Mouse (Mus musculus) hindbrain, embryonic 14.5 days (tissue): Measurements from ENCODE around the gene Tcte1. TPM values are rescaled to one million over a fixed set of nuclear protein-coding genes. Genes with fewer than 3 reads are reported as not detected.

Source experiments
- ATAC-seq: fragments of 200-750 bp; cut with Nextera tagmentation; 2 replicates; pipeline ENCODE4 v1.8.0; 2017; ENCODE audit warnings: moderate number of reproducible peaks, mild to moderate bottlenecking, moderate TSS enrichment, moderate library complexity; ENCODE audit not compliant: low FRiP score
- DNase-seq: peaks from one replicate; pipeline ENCODE4 v3.0.0-alpha.2; 2015; ENCODE audit warnings: low spot score
- H3K27ac ChIP-seq: fragments of 300-500 bp; sonication (generic); 2 replicates; pipeline ENCODE4 v1.5.1; 2014; ENCODE audit warnings: mild to moderate bottlenecking, moderate library complexity
- H3K27me3 ChIP-seq: fragments of 300-500 bp; sonication (generic); 2 replicates; pipeline ENCODE4 v1.6.1; 2014; ENCODE audit warnings: mild to moderate bottlenecking, low read length, mixed read lengths; ENCODE audit not compliant: control insufficient read depth, insufficient read depth
- H3K36me3 ChIP-seq: fragments of 300-500 bp; sonication (generic); replicated peaks from 2 replicates; pipeline ENCODE4 v1.6.1; 2014; ENCODE audit not compliant: control insufficient read depth, insufficient read depth
- H3K4me1 ChIP-seq: fragments of 300-500 bp; sonication (generic); replicated peaks from 2 replicates; pipeline ENCODE4 v1.6.1; 2014; ENCODE audit warnings: antibody characterized with exemption, low read length, mixed read lengths; ENCODE audit not compliant: control insufficient read depth, insufficient read depth
- H3K4me2 ChIP-seq: fragments of 300-500 bp; sonication (generic); replicated peaks from 2 replicates; pipeline ENCODE4 v1.6.1; 2014; ENCODE audit warnings: mild to moderate bottlenecking, moderate library complexity
- H3K4me3 ChIP-seq: fragments of 300-500 bp; sonication (generic); replicated peaks from 2 replicates; pipeline ENCODE4 v1.5.1; 2014; ENCODE audit warnings: mild to moderate bottlenecking, low read length
- H3K9ac ChIP-seq: fragments of 300-500 bp; sonication (generic); 2 replicates; pipeline ENCODE4 v1.6.1; 2014
- H3K9me3 ChIP-seq: fragments of 300-500 bp; sonication (generic); 2 replicates; pipeline ENCODE4 v1.6.1; 2016; ENCODE audit warnings: low read length; ENCODE audit not compliant: control insufficient read depth
- WGBS: fragments of 180-500 bp; shearing (Covaris S2); extraction: QIAGEN DNeasy Blood & Tissue Kit; methylation state at CpG from one replicate; pipeline ENCODE4 v1.1.7; 2014; 5-methylcytosine and 5-hydroxymethylcytosine counted together
- polyA plus RNA-seq: library from polyadenylated mRNA; unstranded; fragments of >200 nt; fragmentation: Nextera tagmentation; extraction: Ambion mirVana; gene quantifications from 2 replicates; pipeline ENCODE4 v1.2.1, GENCODE M21; 2014

The Tcte1 gene
- polyA plus RNA-seq, 1 experiment from 2014 or later: 3.8 TPM

GRCm38 (mm10) chr17:45573780-45574123 is 50.5 kb downstream of the Tcte1 start:
- WGBS: 2% methylated on average over 18 of the region's 18 CpGs
- Histone ChIP-seq H3K9ac (peak overlapping the region; percentile 99), H3K36me3 (peaks cover 33% of the 10 kb centered on the region), H3K9me3 (no peaks in the 10 kb centered on the region), H3K4me2 (peak overlapping the region; percentile 80), H3K4me3 (peak overlapping the region; percentile 89), H3K27ac (peak overlapping the region; percentile 98), H3K27me3 (no peaks in the 10 kb centered on the region), H3K4me1 (peaks cover 23% of the 10 kb centered on the region)
- ATAC-seq (peak; percentile 71), DNase-seq (peak; percentile 94)

GRCm38 (mm10) chr17:45574129-45574761 is 51.0 kb downstream of the Tcte1 start:
- H3K4me2 ChIP-seq: peak overlapping the region; percentile 80
- 3% methylated on average over 17 of the region's 17 CpGs for WGBS

GRCm38 (mm10) chr17:45575123-45575897 is 52.1 kb downstream of the Tcte1 start:
- WGBS: 93% methylated on average over 8 of the region's 8 CpGs
- H3K36me3 ChIP-seq: peaks cover 17% of the 10 kb centered on the region
- peak overlapping the region; percentile 80 for H3K4me2 ChIP-seq
- H3K9ac ChIP-seq: peak overlapping the region; percentile 99
- ATAC-seq (no peak), DNase-seq (no peak)
- H3K27ac ChIP-seq: peak overlapping the region; percentile 98
- peaks cover 23% of the 10 kb centered on the region for H3K4me1 ChIP-seq
- no peaks in the 10 kb centered on the region for H3K27me3 ChIP-seq
- H3K9me3 ChIP-seq: no peaks in the 10 kb centered on the region
- 0 out of 2 replicates have a peak overlapping the region, but pooled peaks have one; percentile 1 for H3K4me3 ChIP-seq

More at GRCm38 (mm10) chr17:45574129-45574761, 51.0 kb downstream of the Tcte1 start:
- Histone ChIP-seq H3K36me3 (peaks cover 28% of the 10 kb centered on the region), H3K27me3 (no peaks in the 10 kb centered on the region), H3K27ac (peak overlapping the region; percentile 98), H3K4me1 (peaks cover 23% of the 10 kb centered on the region), H3K4me3 (peak overlapping the region; percentile 89), H3K9me3 (no peaks in the 10 kb centered on the region), H3K9ac (peak overlapping the region; percentile 99)
- DNase-seq (peak; percentile 76), ATAC-seq (peak; percentile 58)

- no peak for DNase-seq
- 66% methylated on average over 5 of the region's 5 CpGs for WGBS
- Histone ChIP-seq H3K4me2 (no peak overlapping the region), H3K36me3 (no peaks in the 10 kb centered on the region), H3K9ac (no peak overlapping the region), H3K27me3 (no peaks in the 10 kb centered on the region), H3K4me1 (peaks cover 11% of the 10 kb centered on the region), H3K9me3 (no peaks in the 10 kb centered on the region), H3K4me3 (no peak overlapping the region), H3K27ac (no peak overlapping the region)
- ATAC-seq: no peak
Measured at GRCm38 (mm10) chr17:45578242-45578641, 55.0 kb downstream of the Tcte1 start.

- no peak for DNase-seq
- no peak overlapping the region for H3K4me2 ChIP-seq
- no peaks in the 10 kb centered on the region for H3K27me3 ChIP-seq
- H3K27ac ChIP-seq: no peak overlapping the region
- H3K9ac ChIP-seq: no peak overlapping the region
- no peaks in the 10 kb centered on the region for H3K36me3 ChIP-seq
- no peaks in the 10 kb centered on the region for H3K9me3 ChIP-seq
- no peak for ATAC-seq
- no peak overlapping the region for H3K4me3 ChIP-seq
- WGBS: 74% methylated on average over 7 of the region's 7 CpGs
- peaks cover 11% of the 10 kb centered on the region for H3K4me1 ChIP-seq
Measured at GRCm38 (mm10) chr17:45578843-45579242, 55.6 kb downstream of the Tcte1 start.

GRCm38 (mm10) chr17:45579554-45579953 is 56.3 kb downstream of the Tcte1 start:
- Histone ChIP-seq H3K4me2 (no peak overlapping the region), H3K9ac (no peak overlapping the region), H3K4me1 (peaks cover 8% of the 10 kb centered on the region), H3K27me3 (no peaks in the 10 kb centered on the region), H3K27ac (no peak overlapping the region), H3K36me3 (no peaks in the 10 kb centered on the region), H3K4me3 (no peak overlapping the region), H3K9me3 (no peaks in the 10 kb centered on the region)
- ATAC-seq: no peak
- no peak for DNase-seq
- WGBS: 85% methylated on average over 4 of the region's 4 CpGs

- Histone ChIP-seq H3K9ac (no peak overlapping the region), H3K9me3 (no peaks in the 10 kb centered on the region), H3K36me3 (no peaks in the 10 kb centered on the region), H3K4me1 (peaks cover 10% of the 10 kb centered on the region; the same call in 1 of the 2 replicates), H3K4me2 (no peak overlapping the region), H3K27ac (no peak overlapping the region), H3K27me3 (no peaks in the 10 kb centered on the region), H3K4me3 (no peak overlapping the region)
- no peak for DNase-seq
- no peak for ATAC-seq
- WGBS: 38% methylated on average over 12 of the region's 12 CpGs
Measured at GRCm38 (mm10) chr17:45580958-45581477, 57.8 kb downstream of the Tcte1 start.

- H3K27me3 ChIP-seq: no peaks in the 10 kb centered on the region
- no peaks in the 10 kb centered on the region for H3K36me3 ChIP-seq
- 9% methylated on average over 2 of the region's 2 CpGs for WGBS
- no peak overlapping the region for H3K4me3 ChIP-seq
- no peaks in the 10 kb centered on the region for H3K9me3 ChIP-seq
- no peak overlapping the region for H3K9ac ChIP-seq
- H3K4me2 ChIP-seq: no peak overlapping the region
- ATAC-seq (no peak), DNase-seq (peak; percentile 86)
- peaks cover 10% of the 10 kb centered on the region; the same call in 1 of the 2 replicates for H3K4me1 ChIP-seq
- H3K27ac ChIP-seq: no peak overlapping the region
Measured at GRCm38 (mm10) chr17:45581567-45581983, 58.3 kb downstream of the Tcte1 start.

GRCm38 (mm10) chr17:45582188-45582587 is 59.0 kb downstream of the Tcte1 start:
- 93% methylated on average over 6 of the region's 6 CpGs for WGBS
- DNase-seq: no peak
- no peaks in the 10 kb centered on the region for H3K9me3 ChIP-seq
- no peak overlapping the region for H3K4me3 ChIP-seq
- ATAC-seq: no peak
- peaks cover 10% of the 10 kb centered on the region; the same call in 1 of the 2 replicates for H3K4me1 ChIP-seq
- H3K27ac ChIP-seq: no peak overlapping the region
- no peaks in the 10 kb centered on the region for H3K27me3 ChIP-seq
- no peak overlapping the region for H3K9ac ChIP-seq
- no peaks in the 10 kb centered on the region for H3K36me3 ChIP-seq
- H3K4me2 ChIP-seq: no peak overlapping the region
